In genomic region chr4:139535127-139535695, GRCm38 (mm10) we compare ENCODE assay signal across 9 mouse cellular contexts. TPM values are rescaled to one million over a fixed set of nuclear protein-coding genes. Genes with fewer than 3 reads are reported as not detected.
A peak's percentile ranks its signal among the peaks of the same experiment; 100 is the strongest.
DNase-seq lines count a peak whose midpoint lies in the region; ATAC-seq and TF ChIP-seq lines count a peak whose summit lies in the region.
"Had no signal": no experiment of that assay in that cellular context is flagged by ENCODE, and none has a peak within 500 bp of the region (broad histone marks: within the 10 kb centered on the region; RNA-seq: fewer than 3 reads in every experiment).

No protein-coding gene starts in this region.

- no peaks in the 10 kb centered on the region for H3K27me3 ChIP-seq in C2C12 (ENCODE audit: control insufficient read depth, insufficient read depth, insufficient read length)
- H3K27me3 ChIP-seq in limb, embryonic 12.5 days = no peaks in the 10 kb centered on the region
- H3K27me3 ChIP-seq in neural tube, embryonic 13.5 days = no peaks in the 10 kb centered on the region

- no peak overlapping the region for H3K9ac ChIP-seq in limb, embryonic 12.5 days (replicated peaks)
- H3K9ac ChIP-seq in neural tube, embryonic 13.5 days = no peak overlapping the region

- DNase-seq in brain, embryonic 14.5 days (ENCODE audit: low read depth) = peak; percentile 51
- peak; percentile 73 to 76 for DNase-seq in heart, postnatal 10 days
- DNase-seq in layer of hippocampus, postnatal 14 days (ENCODE audit: low spot score in 2 of 2) = no peak
- DNase-seq in ovary, adult 18-20 months (ENCODE audit: low spot score) = no peak

- intact Hi-C loops in heart, postnatal 10 days (cut with DNase I) = no loop called here

- H3K36me3 ChIP-seq in C2C12 (ENCODE audit: control insufficient read depth, insufficient read depth) = no peaks in the 10 kb centered on the region
- no peaks in the 10 kb centered on the region for H3K36me3 ChIP-seq in limb, embryonic 12.5 days
- no peaks in the 10 kb centered on the region for H3K36me3 ChIP-seq in neural tube, embryonic 13.5 days

- H3K27ac ChIP-seq in limb, embryonic 12.5 days = peak overlapping the region; percentile 59
- H3K27ac ChIP-seq in neural tube, embryonic 13.5 days (replicated peaks) = no peak overlapping the region

- H3K4me2 ChIP-seq in limb, embryonic 12.5 days = no peak overlapping the region
- H3K4me2 ChIP-seq in neural tube, embryonic 13.5 days = no peak overlapping the region

- peaks cover 11% of the 10 kb centered on the region for H3K4me1 ChIP-seq in limb, embryonic 12.5 days (replicated peaks)
- peaks cover 3% of the 10 kb centered on the region; the same call in 1 of the 2 replicates for H3K4me1 ChIP-seq in neural tube, embryonic 13.5 days (replicated peaks)
- H3K4me1 ChIP-seq: megakaryocyte, embryonic 14.5 days had no signal

- no peaks in the 10 kb centered on the region for H3K79me3 ChIP-seq in C2C12 (ENCODE audit: low read depth)

- H3K79me2 ChIP-seq in C2C12 (ENCODE audit: control insufficient read depth, insufficient read depth) = no peaks in the 10 kb centered on the region

- ATAC-seq in limb, embryonic 12.5 days (ENCODE audit: insufficient number of reproducible peaks, insufficient read depth, low FRiP score, low TSS enrichment, low read depth) = no peak
- 0 out of 2 replicates have a peak, but pooled peaks have one; percentile 40 for ATAC-seq in neural tube, embryonic 13.5 days (ENCODE audit: low read depth)
- no peak for ATAC-seq in cerebellum, adult (ENCODE audit: insufficient number of reproducible peaks, low FRiP score, low TSS enrichment)

- H3ac ChIP-seq in C2C12 (ENCODE audit: control insufficient read depth, insufficient read length, low read depth) = peak overlapping the region; percentile 43

- TF ChIP-seq CTCF in C2C12 (IDR thresholded peaks at IDR 0.05; ENCODE audit: control insufficient read depth, insufficient read depth, insufficient read length) = peak; percentile 26
- TF ChIP-seq CTCF in brain, embryonic 14.5 days (IDR thresholded peaks at IDR 0.05; ENCODE audit: borderline replicate concordance, extremely low read depth, insufficient read depth, insufficient read length) = no peak

- no peaks in the 10 kb centered on the region for H3K9me3 ChIP-seq in limb, embryonic 12.5 days
- no peaks in the 10 kb centered on the region for H3K9me3 ChIP-seq in neural tube, embryonic 13.5 days

- no peak for TF ChIP-seq POLR2A in brain, embryonic 14.5 days (IDR thresholded peaks at IDR 0.05; ENCODE audit: borderline replicate concordance, extremely low read depth, insufficient read depth, insufficient read length, poor library complexity, severe bottlenecking)

- 33% methylated on average over 12 of the region's 12 CpGs for WGBS in limb, embryonic 12.5 days
- 28% methylated on average over 12 of the region's 12 CpGs for WGBS in neural tube, embryonic 13.5 days

- H3K4me3 ChIP-seq in C2C12 (ENCODE audit: insufficient read depth, poor library complexity, severe bottlenecking) = no peak overlapping the region
- no peak overlapping the region for H3K4me3 ChIP-seq in limb, embryonic 12.5 days (replicated peaks)
- H3K4me3 ChIP-seq in neural tube, embryonic 13.5 days = no peak overlapping the region
- H3K4me3 ChIP-seq: megakaryocyte, embryonic 14.5 days had no signal

TF ChIP-seq in C2C12, 6 proteins besides CTCF, POLR2A, EP300 and RAD21:
- TF ChIP-seq MYOG (IDR thresholded peaks at IDR 0.05; ENCODE audit: control insufficient read depth, extremely low read depth, insufficient read length) (no peak), CEBPB (IDR thresholded peaks at IDR 0.05; ENCODE audit: low read depth) (peak; percentile 22), MAX (IDR thresholded peaks at IDR 0.05) (peak; percentile 57)

RNA-seq across cellular contexts. Expression of gene Iffo2, which starts 4.9 kb away (rescaled TPM):
- 20.0 TPM for polyA plus RNA-seq in C2C12 (2012; fragmentation: generic; extraction: Trizol)
- 5.6 and 11.0 TPM in 2 replicates for polyA plus RNA-seq in brain, embryonic 14.5 days (2012; rRNA removed)
- total RNA-seq in heart, postnatal 10 days (2021) = 10 to 100 TPM; 11.5 to 13.0 TPM
- 4.1 and 5.9 TPM in 2 replicates for polyA plus RNA-seq in limb, embryonic 12.5 days (2016; fragmentation: Nextera tagmentation; extraction: Ambion mirVana)
- 4.6 and 5.3 TPM in 2 replicates for polyA plus RNA-seq in neural tube, embryonic 13.5 days (2015; fragmentation: Nextera tagmentation; extraction: Ambion mirVana)
- total RNA-seq in layer of hippocampus, postnatal 14 days (2021) = 10 to 100 TPM; 17.5 to 17.8 TPM

Comparison
In these comparisons a context has a peak if more than half of its experiments do, and no peak if none do; other contexts are left out.
1. DNase-seq: peak in brain, embryonic 14.5 days (single experiment) and heart, postnatal 10 days (2 of 2); none in layer of hippocampus, postnatal 14 days (0 of 2) and ovary, adult 18-20 months (single experiment).